Mouse (Mus musculus) cortical plate, adult 2 months (tissue): ENCODE data around the gene Cd164.

ENCODE experiments used
- CTCF ChIP-seq: fragments of 200-500 bp; IDR thresholded peaks from 2 replicates; pipeline ENCODE4 v1.5.1; 2011; ENCODE audit warnings: mild to moderate bottlenecking, control low read depth, low read length; ENCODE audit not compliant: insufficient read depth; ENCODE audit errors: extremely low read depth
- POLR2A ChIP-seq: fragments of 200-500 bp; IDR thresholded peaks from 2 replicates; pipeline ENCODE4 v1.6.1; 2011; ENCODE audit warnings: mild to moderate bottlenecking, low read length, control low read depth; ENCODE audit not compliant: insufficient read depth; ENCODE audit errors: extremely low read depth

DNA sequence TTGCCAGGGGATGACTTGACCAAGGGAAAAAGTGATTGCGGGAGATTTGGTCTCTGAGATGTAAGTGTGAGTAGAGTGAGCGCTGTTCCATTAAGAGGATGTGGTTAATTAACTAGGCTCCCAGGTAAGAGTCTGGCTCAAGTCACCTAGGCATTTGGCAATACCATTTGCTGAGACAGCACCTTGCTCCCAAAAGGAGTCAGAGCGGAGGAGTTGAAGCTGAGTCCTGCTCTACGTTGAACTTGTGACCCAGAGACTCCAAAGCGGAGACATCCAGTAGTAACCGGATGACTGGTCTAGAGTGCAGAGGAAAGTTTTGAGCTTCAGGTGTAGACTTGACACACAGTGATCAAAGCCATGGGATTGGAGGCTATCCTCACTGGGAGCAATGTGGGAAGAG is 22.8 kb downstream of the Cd164 start:
- no peak for TF ChIP-seq POLR2A
- no peak for TF ChIP-seq CTCF
